Mouse (Mus musculus): Measurements from ENCODE around the gene Hsd3b7. TPM values are rescaled to one million over a fixed set of nuclear protein-coding genes. Genes with fewer than 3 reads are reported as not detected.
"Not testable (repeated sequence)": the region's sequence is repeated elsewhere in the genome, so short reads cannot be mapped to it uniquely, and the experiment has no call there.

The Hsd3b7 gene
- polyA plus RNA-seq, 1 experiment from 2014 or later = 31.8 TPM

- no peak overlapping the region for H3K9ac ChIP-seq
- H3K27me3 ChIP-seq (replicated peaks) = no peaks in the 10 kb centered on the region
- WGBS = 45% methylated on average over 13 of the region's 13 CpGs
- ATAC-seq (ENCODE audit: insufficient read depth, low FRiP score, low read depth) = no peak; the same call in 1 of the 2 replicates
- H3K4me3 ChIP-seq (replicated peaks) = peak overlapping the region; percentile 67; the same call in 1 of the 2 replicates
- peak overlapping the region; percentile 57; the same call in 1 of the 2 replicates for H3K27ac ChIP-seq
- H3K4me2 ChIP-seq = peak overlapping the region; percentile 80; the same call in 1 of the 2 replicates
- no peaks in the 10 kb centered on the region for H3K9me3 ChIP-seq
- H3K36me3 ChIP-seq = peaks cover 34% of the 10 kb centered on the region
- H3K4me1 ChIP-seq = peaks cover 18% of the 10 kb centered on the region
Measured at GRCm38 (mm10) chr7:127768346-127768996, 31.9 kb upstream of the Hsd3b7 start.

DNA sequence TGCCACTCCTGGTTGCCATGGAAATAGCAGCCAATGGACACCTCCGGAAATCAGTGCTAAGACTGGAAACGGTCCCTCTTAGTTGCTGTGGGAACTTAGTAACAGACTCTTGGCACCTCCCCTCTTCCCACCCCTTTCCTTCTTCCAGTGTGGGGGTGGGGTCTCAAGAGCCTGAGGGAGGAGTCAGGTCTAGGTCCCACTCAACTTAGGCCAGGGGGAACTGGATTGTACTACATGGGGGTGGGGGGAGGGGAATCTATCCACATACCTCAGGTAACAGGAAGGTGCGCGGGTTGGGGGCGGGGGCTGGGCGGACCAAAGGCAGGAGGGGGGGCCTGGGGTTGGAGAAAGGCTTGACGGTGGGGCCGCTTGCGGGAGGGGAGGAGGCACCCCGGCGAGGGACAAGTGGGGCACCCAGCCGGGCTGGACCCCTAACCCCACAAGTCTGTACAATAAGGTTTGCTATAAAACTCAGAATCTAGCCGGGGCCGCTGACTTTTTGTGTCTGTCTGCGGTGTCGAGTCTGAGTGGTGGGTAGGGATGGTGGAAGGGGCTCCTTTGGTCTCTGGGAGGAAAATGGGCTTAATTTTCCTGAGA lies 31.3 kb upstream of the Hsd3b7 start:
- peak; percentile 83 for ATAC-seq (ENCODE audit: insufficient read depth, low FRiP score, low read depth)
- WGBS = under 1% methylated on average over 16 of the region's 16 CpGs

DNA sequence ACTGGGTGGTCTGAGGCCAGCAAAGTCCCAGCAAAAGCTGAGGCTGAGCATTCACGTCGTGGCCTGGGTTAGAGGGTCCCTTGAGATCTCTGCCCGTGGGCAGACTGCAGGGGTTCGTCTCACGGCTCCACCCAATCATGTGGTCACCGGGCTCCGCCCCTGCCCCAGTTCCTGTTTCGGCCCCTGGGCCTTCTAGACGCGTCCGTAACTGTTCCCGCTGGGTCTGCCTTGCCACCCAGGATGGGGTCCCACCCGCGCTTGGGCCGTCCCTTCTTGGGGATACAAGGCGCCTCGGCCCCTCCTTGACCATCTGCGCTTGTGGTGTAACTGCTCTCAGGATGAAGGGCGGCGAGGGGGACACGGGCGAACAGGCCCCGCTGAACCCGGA lies 30.8 kb upstream of the Hsd3b7 start, which contains the start of gene Orai3:
Gene Orai3 (plus strand): TSS at position 165 of the 388 bp plus-strand sequence.
- peak within 1 kb of the TSS; percentile 80 for H3K4me2 ChIP-seq
- WGBS = under 1% methylated on average over 24 of the region's 24 CpGs
- peak; percentile 76 for ATAC-seq (ENCODE audit: insufficient read depth, low FRiP score, low read depth)

More for the DNA sequence above, 31.3 kb upstream of the Hsd3b7 start:
- Histone ChIP-seq H3K4me3 (replicated peaks) (peak overlapping the region; percentile 67), H3K4me2 (peak overlapping the region; percentile 80), H3K36me3 (peaks cover 27% of the 10 kb centered on the region), H3K4me1 (peaks cover 22% of the 10 kb centered on the region), H3K27me3 (replicated peaks) (no peaks in the 10 kb centered on the region), H3K9ac (peak overlapping the region; percentile 67; the same call in 1 of the 2 replicates), H3K27ac (peak overlapping the region; percentile 97), H3K9me3 (no peaks in the 10 kb centered on the region)

GRCm38 (mm10) chr7:127770039-127770905 lies 30.1 kb upstream of the Hsd3b7 start:
- peak overlapping the region; percentile 67 for H3K9ac ChIP-seq
- peak overlapping the region; percentile 80 for H3K4me2 ChIP-seq
- 2% methylated on average over 27 of the region's 27 CpGs for WGBS
- H3K27me3 ChIP-seq (replicated peaks) = no peaks in the 10 kb centered on the region
- H3K4me1 ChIP-seq = peaks cover 23% of the 10 kb centered on the region
- peaks cover 19% of the 10 kb centered on the region; the same call in 1 of the 2 replicates for H3K36me3 ChIP-seq
- no peaks in the 10 kb centered on the region for H3K9me3 ChIP-seq
- peak overlapping the region; percentile 97 for H3K27ac ChIP-seq
- H3K4me3 ChIP-seq (replicated peaks) = peak overlapping the region; percentile 67
- ATAC-seq (ENCODE audit: insufficient read depth, low FRiP score, low read depth) = peak; percentile 12; the same call in 1 of the 2 replicates

More for the DNA sequence above, 30.8 kb upstream of the Hsd3b7 start, which contains the start of gene Orai3:
- Histone ChIP-seq H3K9ac (peak within 1 kb of the TSS; percentile 67), H3K9me3 (no peaks in the 10 kb centered on the region), H3K27me3 (replicated peaks) (no peaks in the 10 kb centered on the region), H3K4me1 (peaks cover 23% of the 10 kb centered on the region), H3K4me3 (replicated peaks) (peak within 1 kb of the TSS; percentile 67), H3K27ac (peak within 1 kb of the TSS; percentile 97), H3K36me3 (peaks cover 23% of the 10 kb centered on the region)

- no peak for ATAC-seq (ENCODE audit: insufficient read depth, low FRiP score, low read depth)
- WGBS = 56% methylated on average over 5 of the region's 5 CpGs
- Histone ChIP-seq H3K4me1 (peaks cover 23% of the 10 kb centered on the region), H3K9ac (no peak overlapping the region), H3K4me2 (peak overlapping the region; percentile 80), H3K27ac (peak overlapping the region; percentile 97; the same call in 1 of the 2 replicates), H3K36me3 (peaks cover 12% of the 10 kb centered on the region; the same call in 1 of the 2 replicates), H3K27me3 (replicated peaks) (no peaks in the 10 kb centered on the region), H3K9me3 (no peaks in the 10 kb centered on the region), H3K4me3 (replicated peaks) (peak overlapping the region; percentile 67; the same call in 1 of the 2 replicates)
Measured at GRCm38 (mm10) chr7:127771262-127771661, 29.1 kb upstream of the Hsd3b7 start.

- H3K36me3 ChIP-seq = peaks cover 6% of the 10 kb centered on the region; the same call in 1 of the 2 replicates
- peak overlapping the region; percentile 11; the same call in 1 of the 2 replicates for H3K27ac ChIP-seq
- H3K9ac ChIP-seq = no peak overlapping the region
- H3K4me1 ChIP-seq = peaks cover 23% of the 10 kb centered on the region
- no peaks in the 10 kb centered on the region for H3K9me3 ChIP-seq
- H3K4me3 ChIP-seq (replicated peaks) = no peak overlapping the region
- no peak for ATAC-seq (ENCODE audit: insufficient read depth, low FRiP score, low read depth)
- WGBS = 42% methylated on average over 3 of the region's 3 CpGs
- no peaks in the 10 kb centered on the region for H3K27me3 ChIP-seq (replicated peaks)
- H3K4me2 ChIP-seq = no peak overlapping the region
Measured at GRCm38 (mm10) chr7:127772080-127772479, 28.3 kb upstream of the Hsd3b7 start.

DNA sequence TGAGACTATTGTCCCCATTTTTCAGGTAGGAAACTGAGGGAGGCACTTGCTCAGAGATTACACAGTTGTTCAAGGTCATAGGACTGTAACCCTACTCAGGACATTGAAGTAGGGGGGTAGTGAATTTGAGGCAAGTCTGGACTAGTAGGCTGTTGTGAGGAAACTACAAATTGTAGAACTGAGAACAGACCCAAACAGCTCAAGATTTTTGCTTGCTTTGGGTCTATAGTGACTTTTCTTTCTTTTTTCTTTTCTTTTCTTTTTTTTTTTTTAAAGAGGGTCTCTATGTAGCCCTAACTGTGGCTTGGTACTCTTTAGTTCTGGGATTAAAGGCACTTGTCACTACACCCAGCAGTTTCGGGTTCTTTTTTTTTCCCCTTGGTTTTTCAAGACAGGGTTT lies 27.8 kb upstream of the Hsd3b7 start:
- Histone ChIP-seq H3K27me3 (replicated peaks) (no peaks in the 10 kb centered on the region), H3K4me1 (peaks cover 23% of the 10 kb centered on the region), H3K4me3 (replicated peaks) (no peak overlapping the region), H3K9ac (no peak overlapping the region), H3K27ac (peak overlapping the region; percentile 11; the same call in 1 of the 2 replicates), H3K9me3 (no peaks in the 10 kb centered on the region), H3K4me2 (no peak overlapping the region), H3K36me3 (0 out of 2 replicates have a peak, but pooled peaks cover 3% of the 10 kb centered on the region)
- WGBS = 77% methylated on average over 1 of the region's 1 CpGs
- no peak for ATAC-seq (ENCODE audit: insufficient read depth, low FRiP score, low read depth)

DNA sequence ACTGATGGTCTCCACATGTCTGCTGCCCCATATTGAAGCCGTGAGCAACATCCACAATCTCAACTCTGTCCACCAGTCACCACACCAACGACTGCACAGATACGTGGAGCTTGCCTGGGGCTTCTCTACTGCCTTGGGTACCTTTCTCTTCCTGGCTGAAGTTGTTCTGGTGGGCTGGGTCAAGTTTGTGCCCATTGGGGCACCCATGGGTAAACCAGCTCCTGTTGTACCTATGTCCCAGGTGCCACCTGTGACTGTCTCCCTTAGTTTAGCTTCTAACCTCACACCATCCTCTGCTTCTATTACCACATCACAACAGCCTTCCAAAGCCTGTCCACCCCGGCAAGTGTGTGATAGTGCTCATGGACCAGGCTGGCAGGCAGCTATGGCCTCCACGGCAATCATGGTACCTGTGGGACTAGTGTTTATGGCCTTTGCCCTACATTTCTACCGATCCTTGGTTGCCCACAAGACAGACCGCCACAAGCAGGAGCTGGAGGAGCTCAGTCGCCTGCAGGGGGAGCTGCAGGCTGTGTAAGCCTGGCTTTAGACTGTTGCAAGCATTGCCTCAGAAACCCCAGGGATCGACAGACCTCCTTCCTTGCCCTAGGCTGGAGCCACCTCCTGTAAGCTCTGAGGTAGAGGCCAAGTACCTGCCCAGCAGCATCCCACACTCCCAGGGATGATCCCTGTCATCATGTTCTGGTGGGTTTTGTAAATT lies 26.6 kb upstream of the Hsd3b7 start:
- WGBS = 40% methylated on average over 9 of the region's 9 CpGs
- Histone ChIP-seq H3K27ac (no peak overlapping the region), H3K36me3 (peaks cover under 1% of the 10 kb centered on the region; the same call in 1 of the 2 replicates), H3K4me1 (peaks cover 29% of the 10 kb centered on the region), H3K9ac (no peak overlapping the region), H3K4me3 (replicated peaks) (no peak overlapping the region), H3K4me2 (no peak overlapping the region), H3K27me3 (replicated peaks) (no peaks in the 10 kb centered on the region), H3K9me3 (no peaks in the 10 kb centered on the region)
- ATAC-seq (ENCODE audit: insufficient read depth, low FRiP score, low read depth) = no peak

DNA sequence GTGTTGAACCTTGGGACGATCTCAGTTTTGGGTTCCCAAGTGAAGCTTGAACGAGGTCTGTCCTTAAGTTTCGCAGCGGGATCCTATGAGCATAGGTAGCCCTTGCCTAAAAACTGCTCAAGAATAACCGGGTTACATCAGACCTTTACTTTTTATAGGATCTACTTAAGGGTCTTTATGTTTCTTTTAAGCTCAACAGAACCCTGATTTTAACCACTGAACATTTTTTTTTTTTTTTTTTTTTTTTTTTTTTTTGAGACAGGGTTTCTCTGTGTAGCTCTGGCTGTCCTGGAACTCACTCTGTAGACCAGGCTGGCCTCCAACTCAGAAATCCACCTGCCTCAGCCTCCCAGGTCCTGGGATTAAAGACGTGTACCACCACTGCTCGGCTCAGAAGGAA lies 24.6 kb upstream of the Hsd3b7 start:
- Histone ChIP-seq H3K4me1 (peaks cover 22% of the 10 kb centered on the region), H3K27ac (peak overlapping the region; percentile 99), H3K9ac (0 out of 2 replicates have a peak overlapping the region, but pooled peaks have one; percentile 84), H3K4me3 (replicated peaks) (peak overlapping the region; percentile 94), H3K4me2 (peak overlapping the region; percentile 65), H3K36me3 (peaks cover 11% of the 10 kb centered on the region)
- not testable (repeated sequence) for H3K9me3 ChIP-seq; H3K27me3 ChIP-seq (replicated peaks); ATAC-seq (ENCODE audit: insufficient read depth, low FRiP score, low read depth)
- 67% methylated on average over 7 of the region's 7 CpGs for WGBS

GRCm38 (mm10) chr7:127776426-127776825 lies 24.0 kb upstream of the Hsd3b7 start, which contains the start of gene Setd1a:
TSS of gene Setd1a (plus strand) at chr7:127776670.
- ATAC-seq (ENCODE audit: insufficient read depth, low FRiP score, low read depth) = peak; percentile 67
- Histone ChIP-seq H3K9ac (peak within 1 kb of the TSS; percentile 84), H3K27me3 (replicated peaks) (no peaks in the 10 kb centered on the region), H3K4me1 (peaks cover 17% of the 10 kb centered on the region), H3K27ac (peak within 1 kb of the TSS; percentile 99), H3K9me3 (no peaks in the 10 kb centered on the region), H3K4me2 (peak within 1 kb of the TSS; percentile 76), H3K36me3 (peaks cover 15% of the 10 kb centered on the region), H3K4me3 (replicated peaks) (peak within 1 kb of the TSS; percentile 94)
- under 1% methylated on average over 23 of the region's 23 CpGs for WGBS
